Mouse (Mus musculus) limb, embryonic 11.5 days (tissue): ENCODE results near the gene Enox1. TPM values are rescaled to one million over a fixed set of nuclear protein-coding genes. Genes with fewer than 3 reads are reported as not detected.

Experiments used
- ATAC-seq: fragments of 200-750 bp; cut with Nextera tagmentation; 2 replicates; pipeline ENCODE4 v1.8.0; 2017; ENCODE audit warnings: low read depth; ENCODE audit not compliant: insufficient number of reproducible peaks, low FRiP score, low TSS enrichment
- DNase-seq: peaks from one replicate; pipeline ENCODE4 v3.0.0-alpha.2; 2015; ENCODE audit warnings: low spot score
- H3K27ac ChIP-seq: fragments of 300-500 bp; sonication (generic); replicated peaks from 2 replicates; pipeline ENCODE4 v1.5.1; 2014; ENCODE audit warnings: low read depth, mild to moderate bottlenecking, low read length
- H3K27me3 ChIP-seq: fragments of 300-500 bp; sonication (generic); 2 replicates; pipeline ENCODE4 v1.6.1; 2014; ENCODE audit warnings: mild to moderate bottlenecking, low read length, mixed read lengths; ENCODE audit not compliant: control insufficient read depth, insufficient read depth
- H3K36me3 ChIP-seq: fragments of 300-500 bp; sonication (generic); 2 replicates; pipeline ENCODE4 v1.6.1; 2014; ENCODE audit warnings: mild to moderate bottlenecking, low read length, moderate library complexity, mixed read lengths; ENCODE audit not compliant: control insufficient read depth, insufficient read depth
- H3K4me1 ChIP-seq: fragments of 300-500 bp; sonication (generic); 2 replicates; pipeline ENCODE4 v1.6.1; 2014; ENCODE audit warnings: low read length, mixed read lengths; ENCODE audit not compliant: control insufficient read depth, insufficient read depth
- H3K4me2 ChIP-seq: fragments of 300-500 bp; sonication (generic); 2 replicates; pipeline ENCODE4 v1.6.1; 2014; ENCODE audit warnings: low read depth, mild to moderate bottlenecking, moderate library complexity; ENCODE audit not compliant: severe bottlenecking
- H3K4me3 ChIP-seq: fragments of 300-500 bp; sonication (generic); 2 replicates; pipeline ENCODE4 v1.5.1; 2014; ENCODE audit warnings: low read depth, low read length
- H3K9ac ChIP-seq: fragments of 300-500 bp; sonication (generic); 2 replicates; pipeline ENCODE4 v1.6.1; 2014; ENCODE audit warnings: mild to moderate bottlenecking, low read length
- H3K9me3 ChIP-seq: fragments of 300-500 bp; sonication (generic); 2 replicates; pipeline ENCODE4 v1.6.1; 2016; ENCODE audit warnings: low read length; ENCODE audit not compliant: control insufficient read depth
- WGBS: fragments of 180-500 bp; shearing (Covaris S2); extraction: QIAGEN DNeasy Blood & Tissue Kit; methylation state at CpG from one replicate; pipeline ENCODE4 v1.1.7; 2014; 5-methylcytosine and 5-hydroxymethylcytosine counted together
- polyA plus RNA-seq: library from polyadenylated mRNA; unstranded; fragments of >200 nt; fragmentation: Nextera tagmentation; extraction: Ambion mirVana; gene quantifications from 2 replicates; pipeline ENCODE4 v1.2.1, GENCODE M21; 2014

The Enox1 gene
- polyA plus RNA-seq, 1 experiment from 2014 or later: 5.6 TPM

GRCm38 (mm10) chr14:77662273-77662672, 505.7 kb downstream of the Enox1 start:
- Histone ChIP-seq H3K4me2 (no peak overlapping the region), H3K9ac (no peak overlapping the region), H3K27me3 (no peaks in the 10 kb centered on the region), H3K36me3 (no peaks in the 10 kb centered on the region), H3K4me1 (no peaks in the 10 kb centered on the region), H3K4me3 (no peak overlapping the region), H3K27ac (no peak overlapping the region), H3K9me3 (no peaks in the 10 kb centered on the region)
- whole genome bisulfite sequencing: 44% methylated on average over 7 of the region's 7 CpGs
- no peak for ATAC-seq
- DNase-seq: no peak

- H3K9ac ChIP-seq: no peak overlapping the region
- no peaks in the 10 kb centered on the region for H3K4me1 ChIP-seq
- H3K4me2 ChIP-seq: no peak overlapping the region
- H3K9me3 ChIP-seq: no peaks in the 10 kb centered on the region
- H3K4me3 ChIP-seq: no peak overlapping the region
- no peaks in the 10 kb centered on the region for H3K27me3 ChIP-seq
- ATAC-seq (no peak), DNase-seq (no peak)
- no peak overlapping the region for H3K27ac ChIP-seq
- 80% methylated on average over 8 of the region's 8 CpGs for WGBS
- H3K36me3 ChIP-seq: no peaks in the 10 kb centered on the region
Observed at GRCm38 (mm10) chr14:77662994-77663393, 506.4 kb downstream of the Enox1 start.

- H3K27ac ChIP-seq: no peak overlapping the region
- 31% methylated on average over 3 of the region's 3 CpGs for WGBS
- no peak for DNase-seq
- H3K4me1 ChIP-seq: no peaks in the 10 kb centered on the region
- H3K9me3 ChIP-seq: no peaks in the 10 kb centered on the region
- no peaks in the 10 kb centered on the region for H3K27me3 ChIP-seq
- no peak overlapping the region for H3K9ac ChIP-seq
- H3K36me3 ChIP-seq: no peaks in the 10 kb centered on the region
- no peak overlapping the region for H3K4me2 ChIP-seq
- H3K4me3 ChIP-seq: no peak overlapping the region
- ATAC-seq: no peak
Observed at GRCm38 (mm10) chr14:77668096-77668495, 511.5 kb downstream of the Enox1 start.

GRCm38 (mm10) chr14:77669494-77669893, 512.9 kb downstream of the Enox1 start:
- DNase-seq: no peak
- Histone ChIP-seq H3K4me3 (no peak overlapping the region), H3K4me1 (no peaks in the 10 kb centered on the region), H3K36me3 (no peaks in the 10 kb centered on the region), H3K9me3 (no peaks in the 10 kb centered on the region), H3K4me2 (no peak overlapping the region), H3K9ac (no peak overlapping the region), H3K27ac (no peak overlapping the region), H3K27me3 (no peaks in the 10 kb centered on the region)
- 90% methylated on average over 7 of the region's 7 CpGs for WGBS
- no peak for ATAC-seq

GRCm38 (mm10) chr14:77670945-77671344, 514.4 kb downstream of the Enox1 start:
- Histone ChIP-seq H3K36me3 (no peaks in the 10 kb centered on the region), H3K9me3 (no peaks in the 10 kb centered on the region), H3K27ac (no peak overlapping the region), H3K4me3 (no peak overlapping the region), H3K9ac (no peak overlapping the region), H3K4me2 (no peak overlapping the region), H3K27me3 (no peaks in the 10 kb centered on the region), H3K4me1 (no peaks in the 10 kb centered on the region)
- ATAC-seq (no peak), DNase-seq (no peak)
- 75% methylated on average over 5 of the region's 5 CpGs for WGBS

- 47% methylated on average over 11 of the region's 11 CpGs for whole genome bisulfite sequencing
- H3K9ac ChIP-seq: no peak overlapping the region
- no peak overlapping the region for H3K4me3 ChIP-seq
- ATAC-seq (no peak), DNase-seq (no peak)
- no peaks in the 10 kb centered on the region for H3K9me3 ChIP-seq
- H3K27ac ChIP-seq: no peak overlapping the region
- H3K27me3 ChIP-seq: no peaks in the 10 kb centered on the region
- H3K36me3 ChIP-seq: no peaks in the 10 kb centered on the region
- H3K4me2 ChIP-seq: no peak overlapping the region
- no peaks in the 10 kb centered on the region for H3K4me1 ChIP-seq
Observed at GRCm38 (mm10) chr14:77671961-77672360, 515.4 kb downstream of the Enox1 start.

GRCm38 (mm10) chr14:77673138-77673537, 516.6 kb downstream of the Enox1 start:
- Histone ChIP-seq H3K9ac (no peak overlapping the region), H3K4me2 (no peak overlapping the region), H3K9me3 (no peaks in the 10 kb centered on the region), H3K4me3 (no peak overlapping the region), H3K27me3 (no peaks in the 10 kb centered on the region), H3K36me3 (no peaks in the 10 kb centered on the region), H3K4me1 (no peaks in the 10 kb centered on the region), H3K27ac (no peak overlapping the region)
- ATAC-seq (no peak), DNase-seq (no peak)
- 36% methylated on average over 8 of the region's 8 CpGs for WGBS

- Histone ChIP-seq H3K9ac (no peak overlapping the region), H3K4me2 (no peak overlapping the region), H3K27me3 (no peaks in the 10 kb centered on the region), H3K27ac (no peak overlapping the region), H3K9me3 (no peaks in the 10 kb centered on the region), H3K4me1 (no peaks in the 10 kb centered on the region), H3K36me3 (no peaks in the 10 kb centered on the region), H3K4me3 (no peak overlapping the region)
- WGBS: 90% methylated on average over 7 of the region's 7 CpGs
- no peak for ATAC-seq
- no peak for DNase-seq
Observed at GRCm38 (mm10) chr14:77677951-77678350, 521.4 kb downstream of the Enox1 start.

GRCm38 (mm10) chr14:77679877-77680276, 523.3 kb downstream of the Enox1 start:
- Histone ChIP-seq H3K36me3 (no peaks in the 10 kb centered on the region), H3K27ac (no peak overlapping the region), H3K9ac (no peak overlapping the region), H3K9me3 (no peaks in the 10 kb centered on the region), H3K4me1 (no peaks in the 10 kb centered on the region), H3K4me2 (no peak overlapping the region), H3K4me3 (no peak overlapping the region), H3K27me3 (no peaks in the 10 kb centered on the region)
- ATAC-seq (no peak), DNase-seq (no peak)
- 87% methylated on average over 9 of the region's 9 CpGs for WGBS
